Mouse (Mus musculus): ENCODE measurements at regions not wholly inside any gene's neighbourhood (a gene's known extent, or its start where the extent isn't known, plus 50 kb on each side); places are given as distances from the start of the nearest gene placed in this dataset.

- TF ChIP-seq CTCF (IDR thresholded peaks at IDR 0.05; ENCODE audit: low read depth) (no peak), EP300 (IDR thresholded peaks at IDR 0.05; ENCODE audit: low read depth) (no peak)
These were observed 65.1 kb upstream of the E2f3 start for GRCm38 (mm10) chr13:30050745-30051508.
